9 mouse cellular contexts compared by ENCODE assay signal in genomic region chr7:70362526-70363170, GRCm38 (mm10). TPM values are rescaled to one million over a fixed set of nuclear protein-coding genes. Genes with fewer than 3 reads are reported as not detected.
DNase-seq lines count a peak whose midpoint lies in the region; ATAC-seq lines count a peak whose summit lies in the region.
"Had no signal": no experiment of that assay in that cellular context is flagged by ENCODE, and none has a peak within 500 bp of the region (broad histone marks: within the 10 kb centered on the region; RNA-seq: fewer than 3 reads in every experiment).

No protein-coding gene starts in this region.

- no peak for ATAC-seq in heart, embryonic 11.5 days (replicated peaks; ENCODE audit: insufficient number of reproducible peaks, low FRiP score, low TSS enrichment)
- no peak for ATAC-seq in midbrain, embryonic 15.5 days (replicated peaks)
- no peak for ATAC-seq in granulocyte monocyte progenitor cell, adult 5-6 weeks (replicated peaks; ENCODE audit: poor library complexity, severe bottlenecking)
- no peak for ATAC-seq in monocyte, adult 5-6 weeks (replicated peaks; ENCODE audit: insufficient number of reproducible peaks, low FRiP score, low TSS enrichment, poor library complexity, severe bottlenecking)

- WGBS in heart, embryonic 11.5 days (ENCODE audit: insufficient replicate concordance), result 7% methylated on average over 12 of the region's 12 CpGs
- WGBS in forebrain, embryonic 10.5 days, result 2% methylated on average over 12 of the region's 12 CpGs
- WGBS in midbrain, embryonic 15.5 days, result 6% methylated on average over 12 of the region's 12 CpGs

- H3K9ac ChIP-seq in heart, embryonic 11.5 days (ENCODE audit: low read depth, low read length), result no peak overlapping the region
- H3K9ac ChIP-seq in midbrain, embryonic 15.5 days, result peak overlapping the region; percentile 32

- no peaks in the 10 kb centered on the region for H3K36me3 ChIP-seq in heart, embryonic 11.5 days (ENCODE audit: control insufficient read depth, insufficient read depth, low read length)
- peaks cover 26% of the 10 kb centered on the region for H3K36me3 ChIP-seq in forebrain, embryonic 10.5 days (replicated peaks)
- no peaks in the 10 kb centered on the region for H3K36me3 ChIP-seq in midbrain, embryonic 15.5 days (replicated peaks)

- H3K4me1 ChIP-seq in heart, embryonic 11.5 days (ENCODE audit: control insufficient read depth, insufficient read depth, low read length), result 0 out of 2 replicates have a peak, but pooled peaks cover 3% of the 10 kb centered on the region
- H3K4me1 ChIP-seq in forebrain, embryonic 10.5 days, result peaks cover 62% of the 10 kb centered on the region
- H3K4me1 ChIP-seq in midbrain, embryonic 15.5 days, result peaks cover 12% of the 10 kb centered on the region; the same call in 1 of the 2 replicates

- intact Hi-C loops in heart, postnatal 25 days (cut with DNase I), result loop anchor here (10.0 kb wide), 3 partner anchors 1022 to 1342 kb away; no protein-coding TSS in a partner anchor

- H3K4me2 ChIP-seq in heart, embryonic 11.5 days, result peak overlapping the region; percentile 83
- peak overlapping the region; percentile 75 for H3K4me2 ChIP-seq in midbrain, embryonic 15.5 days

- peaks cover 37% of the 10 kb centered on the region for H3K27me3 ChIP-seq in heart, embryonic 11.5 days (ENCODE audit: control insufficient read depth, insufficient read depth, low read length)
- H3K27me3 ChIP-seq in forebrain, embryonic 10.5 days (ENCODE audit: poor library complexity, severe bottlenecking), result peaks cover 87% of the 10 kb centered on the region
- H3K27me3 ChIP-seq in midbrain, embryonic 15.5 days (replicated peaks), result peaks cover 15% of the 10 kb centered on the region

- peak overlapping the region; percentile 79 for H3K4me3 ChIP-seq in heart, embryonic 11.5 days (ENCODE audit: low read depth, low read length)
- H3K4me3 ChIP-seq in forebrain, embryonic 10.5 days, result peak overlapping the region; percentile 84
- H3K4me3 ChIP-seq in midbrain, embryonic 15.5 days, result peak overlapping the region; percentile 54

- no peak overlapping the region for H3K27ac ChIP-seq in heart, embryonic 11.5 days (ENCODE audit: low read depth, low read length)
- peak overlapping the region; percentile 98 for H3K27ac ChIP-seq in forebrain, embryonic 10.5 days
- H3K27ac ChIP-seq in midbrain, embryonic 15.5 days, result peak overlapping the region; percentile 94

- no peak for DNase-seq in heart, postnatal 25 days (ENCODE audit: low spot score)
- peak; percentile 44 for DNase-seq in forebrain, embryonic 10.5 days (ENCODE audit: extremely low spot score, low spot score)
- DNase-seq in kidney, adult 9 months, result peak; percentile 59
- DNase-seq in spleen, postnatal 36 days (ENCODE audit: low spot score in 2 of 2), result no peak

- no peaks in the 10 kb centered on the region for H3K9me3 ChIP-seq in heart, embryonic 11.5 days (replicated peaks; ENCODE audit: control insufficient read depth, low read length)
- H3K9me3 ChIP-seq in forebrain, embryonic 10.5 days, result no peaks in the 10 kb centered on the region
- H3K9me3 ChIP-seq in midbrain, embryonic 15.5 days, result no peaks in the 10 kb centered on the region

RNA-seq across cellular contexts. Expression of gene Nr2f2, which starts 3.9 kb away (rescaled TPM):
- 30.4 and 34.4 TPM in 2 replicates for polyA plus RNA-seq in heart, embryonic 11.5 days (2014; fragmentation: Nextera tagmentation; extraction: Ambion mirVana)
- total RNA-seq in heart, postnatal 25 days (2021), result 10 to 100 TPM; 19.9 to 25.0 TPM
- polyA plus RNA-seq in forebrain, embryonic 10.5 days (2016; fragmentation: Nextera tagmentation; extraction: Ambion mirVana), result 82.3 and 82.7 TPM in 2 replicates
- polyA plus RNA-seq in midbrain, embryonic 15.5 days (2015; fragmentation: Nextera tagmentation; extraction: Ambion mirVana), result 84.8 and 98.4 TPM in 2 replicates
- not detected in 2 replicates for total RNA-seq in granulocyte monocyte progenitor cell, adult 5-6 weeks (2014; fragmentation: Nextera tagmentation)
- not detected in 2 replicates for total RNA-seq in granulocyte monocyte progenitor cell, adult 5-6 weeks (2017)
- total RNA-seq in monocyte, adult 5-6 weeks (2017), result not detected in 3 replicates
- polyA plus RNA-seq: erythroblast, embryonic 14.5 days had no signal

Comparison
In these comparisons a context has a peak if more than half of its experiments do, and no peak if none do; other contexts are left out.
1. DNase-seq: peak in forebrain, embryonic 10.5 days (single experiment) and kidney, adult 9 months (single experiment); none in heart, postnatal 25 days (single experiment) and spleen, postnatal 36 days (0 of 2).
2. RNA of gene Nr2f2, which starts 3.9 kb away (total RNA-seq): 19.9 to 25.0 TPM in heart, postnatal 25 days; not detected in granulocyte monocyte progenitor cell, adult 5-6 weeks and not detected in monocyte, adult 5-6 weeks; every median in the first group is over 10 times any median in the second.
3. Peak in every context shown above with its lines, with median percentiles within 50 percentile points of each other: H3K4me3 ChIP-seq.